Mouse (Mus musculus): ENCODE results near the gene Helz.

The Helz gene

DNA sequence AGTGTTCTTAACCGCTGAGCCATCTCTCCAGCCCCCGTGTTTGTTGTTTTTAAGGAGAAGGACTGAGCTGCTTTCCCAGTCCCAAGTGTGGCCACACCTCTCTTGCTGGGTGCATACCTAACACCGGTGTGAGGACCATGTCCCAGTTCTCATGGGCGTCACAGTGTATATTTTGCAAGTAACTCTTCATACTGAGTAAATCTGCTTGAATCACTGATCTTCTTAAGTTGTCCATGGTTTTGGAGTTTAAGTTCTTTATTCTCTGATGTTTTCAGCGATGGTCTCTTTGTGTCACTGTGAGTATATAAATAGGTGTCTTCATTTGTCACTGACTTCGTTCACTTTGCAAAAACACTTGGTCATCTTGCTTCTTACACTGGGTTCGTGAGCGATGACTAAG is 126.9 kb downstream of the Helz start:
- no peak for DNase-seq (ENCODE audit: low spot score)

DNA sequence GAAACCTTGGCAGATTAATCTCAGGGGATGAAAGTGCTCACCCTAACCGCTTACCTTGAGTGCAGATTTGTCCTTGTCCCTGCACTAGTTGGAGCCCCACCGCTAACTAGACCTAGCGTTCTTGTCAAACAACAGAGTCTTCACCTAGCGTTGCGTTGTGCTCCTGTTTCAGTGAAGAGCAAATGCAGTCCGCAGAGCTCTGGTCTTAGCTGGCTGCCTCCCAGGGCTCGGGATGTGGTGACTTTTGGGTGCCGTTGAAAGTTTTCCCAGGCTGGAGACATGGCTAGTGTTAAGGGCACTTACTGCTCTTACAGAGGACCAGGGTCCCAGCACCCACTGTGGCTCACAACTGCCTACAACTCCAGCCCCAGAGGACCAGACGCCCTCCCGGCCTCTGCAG is 127.5 kb downstream of the Helz start:
- DNase-seq (ENCODE audit: low spot score): no peak

DNA sequence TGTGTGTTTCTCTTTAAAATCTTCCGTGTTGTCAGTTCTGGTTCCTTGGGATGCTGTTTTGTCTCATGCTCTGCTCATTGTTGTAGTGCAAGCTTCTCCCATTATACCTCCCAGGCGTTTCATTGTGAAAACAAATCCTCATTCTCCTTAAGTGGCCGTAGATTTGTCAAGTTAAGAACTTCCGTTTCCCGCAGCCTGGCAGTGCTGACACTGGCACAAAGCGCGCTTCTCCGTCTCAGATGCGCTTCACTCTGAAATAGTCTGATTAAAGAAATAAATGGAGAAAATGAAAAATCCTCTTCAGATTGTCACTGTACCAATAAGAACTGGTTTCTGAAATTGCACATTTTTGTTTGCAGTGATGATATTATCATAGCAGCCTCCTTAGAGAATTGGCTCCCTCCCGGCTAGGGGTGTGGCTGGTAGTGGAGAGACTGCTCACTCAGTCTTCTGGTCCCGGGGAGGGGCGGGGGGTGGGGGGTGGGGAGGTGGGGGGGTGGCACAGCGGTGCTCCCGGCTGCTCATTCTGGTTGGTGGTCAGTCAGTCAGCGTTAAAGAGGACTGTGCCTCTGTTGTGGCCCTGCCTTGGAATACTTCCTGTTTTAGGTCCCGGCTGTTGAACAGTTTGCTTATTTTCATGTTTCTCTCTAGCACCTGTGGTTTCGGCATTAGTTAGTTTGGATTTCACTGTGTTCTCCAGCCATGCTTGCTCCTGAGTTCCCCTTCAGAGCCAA is 128.6 kb downstream of the Helz start:
- no peak for DNase-seq (ENCODE audit: low spot score)

DNA sequence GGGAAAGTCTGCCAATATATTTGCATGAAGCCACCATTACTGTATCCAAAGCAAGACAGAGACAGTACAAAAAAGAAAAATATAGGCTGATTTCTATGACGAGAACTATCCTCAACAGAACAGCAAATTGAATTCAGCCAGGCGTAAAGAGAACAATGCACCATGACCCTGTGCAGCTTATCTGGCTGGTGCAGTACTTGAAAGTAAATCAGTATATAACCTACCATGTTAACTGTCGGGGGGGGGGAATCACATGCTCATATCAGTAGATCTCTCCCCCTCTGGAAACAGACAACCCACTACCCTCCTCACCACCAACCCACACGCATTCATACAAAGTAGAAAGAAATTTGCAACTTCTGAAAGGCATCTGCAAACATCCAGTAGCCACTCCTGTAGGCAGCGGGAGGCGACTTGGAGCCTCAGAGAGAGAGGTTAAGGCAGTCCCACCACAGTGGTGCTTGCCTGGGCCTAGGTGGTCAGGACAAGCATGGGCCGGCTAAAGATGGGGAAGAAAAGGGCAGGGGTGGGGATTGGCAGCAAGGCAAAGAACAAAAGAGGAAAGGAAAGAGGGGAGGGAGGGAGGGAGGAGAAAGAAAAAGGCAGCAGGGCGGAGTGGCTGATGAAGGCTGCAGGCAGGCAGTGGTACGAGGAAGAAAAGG is 135.1 kb downstream of the Helz start:
- DNase-seq (ENCODE audit: low spot score): no peak

DNA sequence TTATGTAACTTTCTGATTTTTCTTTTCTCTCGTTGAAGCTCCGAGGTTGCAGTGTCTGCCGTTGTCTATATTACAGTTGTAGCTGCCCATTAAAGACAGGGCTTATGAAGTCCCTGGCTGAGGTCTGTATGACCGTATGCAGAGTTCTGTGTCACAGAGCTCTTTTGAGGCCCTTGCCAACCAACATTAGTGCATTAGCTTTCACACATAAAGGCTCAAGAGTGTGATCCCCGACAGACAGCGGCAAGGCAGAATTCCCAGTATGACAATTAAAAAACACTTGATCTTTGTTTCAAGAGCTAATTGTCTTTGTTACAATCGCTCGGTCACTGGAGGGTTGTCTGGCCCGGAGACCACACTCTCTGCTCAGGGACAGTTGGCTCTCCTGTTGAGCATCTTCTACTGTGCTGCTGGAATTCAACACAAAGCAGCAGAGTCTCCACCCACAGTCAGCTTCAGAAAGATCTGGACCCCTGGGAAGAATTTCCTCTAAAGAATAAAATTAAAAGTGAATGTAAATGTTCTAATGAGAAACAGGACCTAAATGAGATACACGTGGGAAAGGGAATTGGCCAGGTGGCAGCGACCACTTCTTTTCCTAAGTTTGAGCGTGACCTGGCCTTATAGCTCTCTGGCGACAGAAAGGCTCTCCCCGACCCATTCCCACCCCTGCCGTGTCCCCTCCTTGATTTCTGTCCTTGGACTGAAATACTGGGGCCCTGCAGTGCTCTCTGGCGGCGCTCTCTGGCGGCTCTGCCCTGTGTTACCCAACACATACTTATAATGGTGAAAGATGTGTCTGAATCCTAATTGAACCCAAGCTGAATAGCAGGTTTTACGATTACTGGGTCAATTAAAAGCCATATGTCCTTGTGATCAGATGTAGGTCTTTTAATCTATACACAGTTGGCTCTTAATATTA is 136.1 kb downstream of the Helz start:
- no peak for DNase-seq (ENCODE audit: low spot score)

DNA sequence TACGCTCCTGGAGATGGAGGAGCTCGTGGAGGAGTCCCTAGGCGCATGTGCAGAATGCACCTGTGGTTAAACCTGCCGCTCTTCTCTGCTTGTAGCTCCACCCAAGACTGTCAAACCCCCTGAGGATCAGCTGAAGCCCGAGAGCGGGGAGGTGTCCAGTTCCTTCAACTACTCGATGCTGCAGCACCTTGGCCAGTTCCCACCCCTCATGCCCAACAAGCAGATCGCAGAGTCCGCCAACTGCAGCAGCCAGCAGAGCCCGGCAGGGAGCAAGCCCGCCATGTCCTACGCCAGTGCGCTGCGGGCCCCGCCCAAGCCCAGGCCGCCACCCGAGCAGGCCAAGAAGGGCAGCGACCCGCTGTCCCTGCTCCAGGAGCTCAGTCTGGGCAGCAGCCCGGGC is 138.6 kb downstream of the Helz start:
- no peak for DNase-seq (ENCODE audit: low spot score)

DNA sequence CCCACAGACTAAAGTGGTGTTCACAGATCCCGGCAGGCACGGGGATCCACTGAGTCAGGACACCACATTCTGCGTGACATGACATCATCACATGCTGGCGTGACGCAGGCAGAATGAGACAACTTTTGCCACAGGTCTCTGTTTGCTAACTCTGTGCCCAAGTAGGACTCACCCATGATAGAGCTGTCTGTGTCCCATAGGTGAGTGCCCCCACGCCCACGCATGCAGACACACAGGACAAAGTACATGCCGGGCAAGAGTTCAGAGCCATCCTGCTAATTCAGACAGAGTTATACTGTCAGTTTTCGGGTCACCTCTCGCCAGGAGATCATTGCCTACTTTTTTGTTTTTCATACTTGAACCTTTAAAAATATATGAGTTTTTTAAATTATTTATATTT is 140.8 kb downstream of the Helz start:
- DNase-seq (ENCODE audit: low spot score): no peak

DNA sequence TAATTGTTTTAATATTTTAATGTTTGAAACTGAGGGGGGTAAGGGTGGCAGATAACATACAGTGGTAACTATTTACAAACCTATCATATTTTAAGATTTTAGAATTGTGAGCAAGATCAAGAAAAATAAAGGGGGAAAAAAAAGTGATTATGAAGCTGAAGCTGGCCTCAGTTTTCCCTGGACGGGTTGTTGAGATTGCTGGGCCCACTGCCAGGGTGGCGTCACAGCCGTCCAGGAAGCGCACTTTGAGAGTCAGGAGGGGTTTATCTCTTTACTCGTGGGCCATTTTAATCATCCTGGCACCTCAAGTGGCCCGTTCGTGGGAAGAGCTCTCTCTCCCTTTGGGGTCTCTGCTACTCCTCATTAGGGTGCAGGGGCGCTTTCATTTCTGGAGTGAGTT is 143.8 kb downstream of the Helz start:
- DNase-seq (ENCODE audit: low spot score): no peak

DNA sequence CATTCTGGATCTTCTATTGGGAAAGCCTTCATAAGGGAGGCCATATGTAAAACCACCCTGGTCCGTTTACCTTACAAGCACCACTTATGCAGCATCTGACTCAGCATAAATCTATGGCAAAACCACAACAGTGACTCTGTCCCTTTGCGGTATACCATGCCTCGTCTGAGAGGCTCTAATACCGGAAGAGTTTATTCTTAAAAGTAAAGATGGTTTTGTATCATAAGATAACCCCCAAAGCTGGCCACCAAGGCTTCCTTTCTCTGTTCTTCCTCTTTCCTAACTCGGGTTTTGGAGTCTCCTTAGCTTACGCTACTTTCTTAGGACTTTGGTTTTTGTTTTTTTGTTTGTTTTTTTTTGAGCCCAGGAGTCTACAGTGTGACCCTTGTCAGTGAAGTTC is 145.6 kb downstream of the Helz start:
- DNase-seq (ENCODE audit: low spot score): no peak

DNA sequence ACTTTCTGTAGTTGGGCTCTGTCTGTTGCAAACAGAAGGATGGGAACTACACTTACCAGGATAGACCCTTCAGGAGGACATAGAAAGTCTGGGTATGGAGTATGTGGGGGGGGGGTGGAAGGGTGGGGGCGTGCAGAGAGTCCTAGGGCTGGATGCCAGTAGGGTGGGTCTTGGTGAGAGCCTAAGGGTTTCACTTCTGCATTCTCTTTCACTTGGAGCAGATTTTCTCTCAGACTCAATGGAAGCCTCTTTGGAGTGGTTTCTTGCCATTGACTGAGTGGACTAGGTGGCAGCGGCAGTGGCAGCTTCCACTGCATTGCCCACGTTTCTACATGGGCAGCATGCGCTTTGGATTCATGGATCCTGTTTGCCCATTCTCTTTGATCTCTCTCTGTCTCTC is 152.2 kb downstream of the Helz start:
- no peak for DNase-seq (ENCODE audit: low spot score)

DNA sequence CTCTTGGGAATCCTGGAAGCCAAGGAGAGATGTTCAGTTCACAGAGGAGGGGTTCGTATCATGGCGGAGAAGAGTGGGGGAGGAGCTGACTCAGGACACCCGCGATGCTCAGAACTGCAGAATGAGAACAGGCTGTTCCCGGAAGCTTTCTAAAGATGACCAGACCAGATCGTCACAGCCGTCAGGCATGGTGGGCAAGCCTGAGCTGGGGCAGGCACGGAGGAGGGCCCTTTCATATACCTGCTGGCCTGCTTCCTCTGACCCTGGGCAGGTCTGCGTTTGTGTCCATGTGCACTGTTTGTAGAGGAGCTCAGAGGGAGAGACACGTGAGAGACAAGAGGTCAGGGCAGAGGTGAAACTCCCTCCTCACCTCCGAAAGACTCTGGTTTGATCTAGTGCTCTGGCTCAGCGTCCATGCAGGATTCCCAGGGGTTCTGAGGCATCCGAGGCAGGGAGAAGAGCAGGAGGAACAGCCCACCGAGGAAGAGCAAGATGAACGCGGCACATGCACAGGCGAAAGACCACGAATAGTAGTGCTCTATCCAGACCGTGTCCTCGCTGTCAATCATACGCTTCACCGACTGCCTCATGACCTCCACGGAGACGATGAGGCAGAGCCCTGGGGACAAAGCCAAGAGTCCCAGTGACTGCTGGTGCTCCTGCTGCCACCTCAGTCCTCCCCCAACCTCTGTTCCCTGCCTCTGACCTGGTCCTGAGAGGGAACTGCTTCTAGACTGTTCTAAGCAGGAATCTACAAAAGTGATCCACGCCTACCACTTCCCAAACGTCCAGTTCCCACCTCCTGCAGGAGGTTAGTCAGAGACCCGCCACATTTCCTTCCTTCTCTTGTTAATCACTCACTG is 155.8 kb downstream of the Helz start:
- DNase-seq (ENCODE audit: low spot score): no peak

DNA sequence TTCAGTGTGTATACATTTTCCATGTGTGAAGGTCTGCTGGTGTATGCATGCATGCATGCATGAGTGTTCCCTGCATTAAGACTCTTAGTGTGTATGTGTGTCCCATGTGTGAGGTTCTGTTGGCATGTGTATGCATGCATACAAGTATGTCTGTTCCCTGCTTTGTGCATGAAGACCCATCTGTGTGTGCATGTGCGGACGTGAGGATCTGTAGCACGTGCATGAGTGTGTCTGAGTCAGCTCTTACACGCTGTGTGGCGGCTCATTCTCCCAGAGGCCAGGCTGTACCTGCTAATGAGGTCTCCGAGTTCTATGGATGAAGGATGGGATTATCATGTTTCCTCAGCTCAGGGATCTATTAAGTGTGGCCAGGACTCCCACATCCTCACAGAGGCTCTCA is 157.3 kb downstream of the Helz start:
- DNase-seq (ENCODE audit: low spot score): no peak

DNA sequence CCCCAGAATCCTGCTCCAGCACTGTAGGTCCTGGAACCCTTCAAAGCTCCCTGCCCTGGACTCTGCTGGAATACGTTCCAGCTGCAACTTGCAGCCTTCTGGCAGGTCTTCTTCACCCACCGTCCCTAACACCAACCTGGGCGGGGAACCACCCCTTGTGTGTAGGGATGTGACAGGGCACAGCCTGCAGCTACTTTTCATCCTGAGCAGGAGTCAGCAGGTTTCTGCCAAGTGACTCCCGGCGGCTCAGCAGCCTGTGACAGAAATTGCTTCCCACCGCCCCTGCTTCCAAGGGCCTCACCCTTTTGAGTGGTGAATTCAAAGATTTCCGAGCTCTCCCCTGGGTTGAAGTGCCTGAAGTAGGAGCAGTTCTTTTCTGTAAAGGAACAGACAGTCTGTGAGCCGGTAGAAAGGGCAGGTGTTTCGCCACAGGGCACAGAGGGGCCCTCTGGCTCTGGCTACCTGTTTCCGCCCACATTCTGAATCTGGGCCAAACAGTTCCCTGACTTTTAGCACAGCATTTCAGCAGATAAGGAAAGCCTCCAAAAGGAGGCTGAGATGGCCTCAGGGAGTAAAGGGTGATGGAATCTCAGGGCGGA is 157.8 kb downstream of the Helz start:
- no peak for DNase-seq (ENCODE audit: low spot score)

DNA sequence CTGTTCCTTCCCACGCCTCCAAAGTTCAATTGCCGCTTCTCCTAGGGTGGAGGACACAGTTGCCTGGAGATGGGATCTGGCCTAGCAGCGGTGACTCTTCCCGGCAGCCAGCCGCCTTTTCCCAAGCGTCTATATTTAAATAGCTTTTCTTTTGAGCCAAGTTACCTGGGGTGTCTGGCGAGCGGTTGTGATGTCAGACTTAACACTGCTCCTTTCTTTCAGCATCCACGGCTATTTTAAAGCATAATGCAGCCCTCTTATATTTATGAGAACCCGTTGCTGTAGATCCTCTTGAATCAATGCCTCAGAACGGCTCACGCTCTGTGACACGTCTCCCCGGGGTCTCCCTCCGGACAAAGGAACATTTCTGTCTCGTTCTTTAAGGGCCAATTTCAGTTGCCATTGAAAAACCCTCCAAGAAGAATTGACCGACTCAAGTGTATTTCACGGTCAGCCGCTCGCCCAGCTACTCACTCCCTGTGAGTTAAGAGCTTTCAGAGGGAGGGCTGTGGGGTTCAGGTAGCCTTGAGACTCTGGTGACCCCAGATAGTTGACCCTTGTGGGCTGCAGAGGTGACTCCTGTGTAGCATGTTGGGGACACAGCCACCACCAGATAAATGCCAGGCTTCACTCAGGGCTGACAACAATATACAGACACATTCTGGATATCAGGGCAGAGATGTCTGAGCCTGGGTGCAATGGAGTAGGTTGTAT is 160.3 kb downstream of the Helz start:
- no peak for DNase-seq (ENCODE audit: low spot score)

DNA sequence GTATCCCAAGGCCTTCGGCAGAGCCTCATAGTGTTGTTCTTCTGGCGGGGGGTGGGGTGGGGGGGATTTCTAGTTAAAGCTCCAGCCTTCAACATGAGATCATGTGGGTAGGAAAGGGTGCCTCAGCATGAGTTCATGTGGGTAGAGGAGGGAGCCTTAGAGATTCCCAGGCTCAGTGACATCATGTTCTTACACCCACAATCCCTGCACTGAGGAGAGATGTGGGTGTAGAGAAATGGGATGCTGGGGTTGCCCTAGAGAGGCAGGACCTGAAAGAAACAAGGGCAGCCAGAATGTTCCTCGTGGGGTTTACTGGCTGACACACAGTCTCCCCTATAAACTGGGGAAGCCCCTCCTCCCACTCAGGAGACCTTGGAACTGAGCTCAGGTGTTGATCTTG is 162.6 kb downstream of the Helz start:
- no peak for DNase-seq (ENCODE audit: low spot score)

DNA sequence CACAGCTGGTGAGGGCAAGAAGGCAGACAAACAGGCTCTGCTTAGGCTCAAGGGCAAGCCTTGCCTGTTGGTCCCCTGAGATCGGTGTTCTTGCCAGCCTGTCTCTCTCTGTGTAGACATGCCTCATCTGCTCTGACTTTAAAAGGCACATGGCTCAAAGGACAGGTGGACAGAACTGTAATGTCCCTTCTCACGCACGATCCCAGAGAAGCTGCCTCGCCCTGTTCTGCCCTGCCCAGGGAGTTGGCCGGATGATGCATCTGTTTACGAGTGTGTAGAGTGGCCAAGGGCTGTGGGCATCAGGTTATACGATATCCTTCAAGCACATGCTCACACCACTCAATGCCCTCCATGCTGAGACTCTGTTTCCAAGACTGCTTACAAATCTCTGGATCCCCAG is 166.6 kb downstream of the Helz start:
- DNase-seq (ENCODE audit: low spot score): no peak

DNA sequence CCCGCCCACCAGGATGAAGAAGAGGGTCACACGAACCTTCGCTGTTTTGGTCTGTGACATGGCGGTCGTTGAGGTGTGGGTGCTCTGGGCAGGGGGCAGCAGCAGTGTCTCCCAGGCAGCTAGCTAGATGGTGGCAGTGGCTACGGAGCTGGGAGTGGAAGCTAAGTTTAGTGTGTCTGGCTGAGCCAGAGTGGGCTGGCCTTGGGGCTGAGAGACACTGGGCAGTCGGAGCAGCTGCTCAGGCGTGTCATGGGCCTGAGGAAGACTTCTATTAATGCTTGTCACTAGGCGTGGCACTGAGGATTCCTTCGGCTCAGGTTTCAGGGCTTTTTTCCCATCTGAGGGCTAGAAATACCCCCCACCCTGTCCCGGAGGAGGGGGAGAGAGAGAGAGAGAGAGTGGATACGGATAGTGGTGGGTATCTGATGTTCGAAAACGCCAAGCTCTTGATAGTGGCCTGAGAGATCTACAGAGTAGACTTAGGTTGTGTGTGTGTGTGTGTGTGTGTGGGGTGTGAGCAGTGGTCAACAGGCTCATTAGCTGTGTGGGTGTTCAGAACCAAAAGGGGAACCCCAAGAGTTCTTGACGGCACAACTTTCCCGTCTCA is 168.7 kb downstream of the Helz start, which contains the start of gene Cacng1:
Gene Cacng1, minus strand, starts transcription at position 191 of the 607 bp plus-strand sequence.
- DNase-seq (ENCODE audit: low spot score): no peak

DNA sequence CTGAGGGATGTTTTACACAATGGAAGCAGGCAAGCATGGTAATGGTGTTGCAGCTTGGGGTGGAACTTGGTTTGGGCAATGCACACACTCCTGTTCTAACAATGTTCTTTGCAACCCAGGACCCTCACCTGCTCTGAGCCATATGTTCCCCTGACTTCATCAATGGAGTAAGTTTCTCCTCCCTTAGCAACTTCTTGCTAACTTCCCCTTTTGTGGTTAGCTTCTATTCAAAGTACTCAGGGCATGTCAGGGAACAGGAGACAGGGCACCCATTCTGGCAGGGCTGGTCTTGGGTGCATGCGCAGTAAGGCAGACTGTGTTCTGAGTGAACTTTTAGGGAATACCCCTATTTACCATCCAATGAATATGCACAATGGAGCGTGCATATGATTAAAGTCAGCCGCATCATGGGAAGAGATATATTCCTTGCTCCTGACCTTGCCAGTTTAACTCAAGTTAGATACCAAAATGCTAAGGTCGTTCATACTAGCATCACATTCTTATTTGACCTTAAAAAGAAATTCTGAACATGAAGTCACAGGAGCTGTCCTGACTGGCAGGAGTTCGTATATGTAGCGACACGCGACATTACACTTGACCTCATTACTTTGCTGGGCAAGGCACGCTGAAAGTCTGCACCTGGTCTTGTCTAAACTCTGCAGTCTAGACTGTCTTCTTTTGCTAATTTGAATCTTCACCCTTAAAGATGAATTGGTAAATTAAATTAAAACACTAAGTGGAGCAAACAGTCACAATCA is 172.7 kb downstream of the Helz start:
- DNase-seq (ENCODE audit: low spot score): no peak

DNA sequence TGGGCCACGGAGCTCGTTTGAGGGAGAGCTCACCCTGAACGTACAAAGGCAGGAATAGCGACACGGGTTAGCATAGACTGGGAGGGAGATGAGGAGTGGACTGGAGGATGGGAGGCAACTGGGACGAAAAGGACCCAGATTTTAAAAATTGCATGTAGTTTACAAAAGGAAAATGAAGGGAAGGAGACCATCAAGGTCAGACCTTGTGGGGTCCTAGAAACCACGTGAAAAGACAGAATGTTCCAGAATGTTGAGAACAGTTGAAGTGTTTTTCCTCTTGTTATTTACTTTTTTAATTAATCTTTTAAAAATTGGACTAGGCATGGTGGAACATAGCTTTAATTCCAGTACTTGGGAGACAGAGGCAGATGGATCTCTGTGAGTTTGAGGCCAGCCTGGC is 173.3 kb downstream of the Helz start:
- no peak for DNase-seq (ENCODE audit: low spot score)

DNA sequence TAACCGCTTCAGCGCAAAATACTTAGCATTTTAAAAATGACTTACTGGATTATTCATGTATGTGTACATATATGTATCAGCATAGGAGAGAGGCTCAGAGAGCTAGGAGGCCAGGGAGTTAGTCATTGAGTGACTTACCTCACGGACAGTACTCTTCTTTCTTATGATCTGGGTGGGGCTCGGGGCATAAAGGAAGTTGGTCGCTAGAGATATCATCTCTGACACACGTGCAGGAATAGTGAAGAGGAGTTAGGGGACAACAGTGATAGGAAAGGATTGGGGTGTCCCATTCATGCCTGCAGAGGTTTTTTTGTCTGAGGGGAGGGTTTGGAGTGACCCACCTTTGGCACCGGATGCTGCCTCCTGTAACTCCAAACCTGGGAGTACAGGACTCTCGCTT is 176.9 kb downstream of the Helz start:
- DNase-seq (ENCODE audit: low spot score): no peak

Measured in layer of hippocampus, adult 9-10 months (tissue).